ENCODE assay signal across 10 mouse cellular contexts in the genomic region with DNA sequence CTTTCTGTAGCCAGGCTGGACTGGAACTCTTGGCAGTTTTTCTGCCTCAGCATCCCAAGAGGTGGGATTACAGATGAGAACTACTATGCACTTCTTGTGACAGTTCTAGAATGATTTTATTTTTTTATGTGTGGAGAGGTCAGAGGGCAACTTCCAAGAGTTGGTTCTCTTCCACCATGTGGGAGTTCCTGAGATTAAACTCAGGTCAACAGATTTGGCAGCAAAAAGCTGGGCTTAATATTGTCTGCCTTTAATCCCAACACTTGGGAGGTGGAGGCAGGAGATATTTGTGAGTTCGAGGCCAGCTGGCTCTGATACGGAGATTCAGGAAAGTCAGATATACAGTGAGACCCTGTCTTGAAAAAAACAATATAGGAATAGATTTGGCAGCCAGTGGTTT. TPM values are rescaled to one million over a fixed set of nuclear protein-coding genes. Genes with fewer than 3 reads are reported as not detected.
DNase-seq lines count a peak whose midpoint lies in the region; ATAC-seq and TF ChIP-seq lines count a peak whose summit lies in the region.
"Had no signal": no experiment of that assay in that cellular context is flagged by ENCODE, and none has a peak within 500 bp of the region (broad histone marks: within the 10 kb centered on the region; RNA-seq: fewer than 3 reads in every experiment).

No protein-coding gene starts in this region.

- no peaks in the 10 kb centered on the region for H3K27me3 ChIP-seq in lung, embryonic 15.5 days
- H3K27me3 ChIP-seq in forebrain, embryonic 13.5 days: no peaks in the 10 kb centered on the region
- H3K27me3 ChIP-seq in limb, embryonic 14.5 days (ENCODE audit: control insufficient read depth, insufficient read depth, low read length): no peaks in the 10 kb centered on the region
- no peaks in the 10 kb centered on the region for H3K27me3 ChIP-seq in stomach, embryonic 15.5 days (replicated peaks)

- H3K9me3 ChIP-seq in lung, embryonic 15.5 days: no peaks in the 10 kb centered on the region
- no peaks in the 10 kb centered on the region for H3K9me3 ChIP-seq in forebrain, embryonic 13.5 days (replicated peaks)
- H3K9me3 ChIP-seq in limb, embryonic 14.5 days (ENCODE audit: control insufficient read depth, low read length): no peaks in the 10 kb centered on the region
- no peaks in the 10 kb centered on the region for H3K9me3 ChIP-seq in stomach, embryonic 15.5 days

- no peak for ATAC-seq in lung, embryonic 15.5 days (ENCODE audit: borderline replicate concordance, extremely low read depth, low FRiP score, low TSS enrichment)
- no peak for ATAC-seq in forebrain, embryonic 13.5 days
- no peak for ATAC-seq in limb, embryonic 14.5 days (ENCODE audit: low FRiP score, low read depth)
- no peak for ATAC-seq in stomach, embryonic 15.5 days (ENCODE audit: insufficient read depth, low FRiP score, low read depth)

- H3K4me1 ChIP-seq in lung, embryonic 15.5 days: peaks cover 17% of the 10 kb centered on the region
- H3K4me1 ChIP-seq in forebrain, embryonic 13.5 days: peaks cover 33% of the 10 kb centered on the region
- peaks cover 19% of the 10 kb centered on the region for H3K4me1 ChIP-seq in limb, embryonic 14.5 days (ENCODE audit: control insufficient read depth, insufficient read depth, low read length)
- H3K4me1 ChIP-seq in stomach, embryonic 15.5 days: peaks cover 15% of the 10 kb centered on the region

- no peak for TF ChIP-seq POLR2A in limb, embryonic 14.5 days (IDR thresholded peaks at IDR 0.05; ENCODE audit: borderline replicate concordance, extremely low read depth, insufficient read depth, insufficient read length)

- peak overlapping the region; percentile 52 for H3K4me2 ChIP-seq in lung, embryonic 15.5 days
- peak overlapping the region; percentile 87 for H3K4me2 ChIP-seq in forebrain, embryonic 13.5 days
- peak overlapping the region; percentile 85 for H3K4me2 ChIP-seq in limb, embryonic 14.5 days (replicated peaks; ENCODE audit: low read depth, low read length, severe bottlenecking)
- peak overlapping the region; percentile 29; the same call in 1 of the 2 replicates for H3K4me2 ChIP-seq in stomach, embryonic 15.5 days

- no peak for DNase-seq in lung, postnatal 36 days
- DNase-seq in limb, embryonic 14.5 days (ENCODE audit: low spot score): no peak
- no peak for DNase-seq in right cerebral cortex, postnatal 10 days (ENCODE audit: low spot score in 2 of 2)
- DNase-seq in layer of hippocampus, postnatal 36 days: no peak
- DNase-seq: adrenal gland, adult 2 months; thymus, postnatal 25 days had no signal

- peak overlapping the region; percentile 17 for H3K4me3 ChIP-seq in lung, embryonic 15.5 days
- H3K4me3 ChIP-seq in forebrain, embryonic 13.5 days: peak overlapping the region; percentile 13; the same call in 1 of the 2 replicates
- H3K4me3 ChIP-seq in limb, embryonic 14.5 days (replicated peaks; ENCODE audit: low read length): 0 out of 2 replicates have a peak overlapping the region, but pooled peaks have one; percentile 96
- no peak overlapping the region; the same call in 1 of the 2 replicates for H3K4me3 ChIP-seq in stomach, embryonic 15.5 days (replicated peaks)

- 44% methylated on average over 2 of the region's 2 CpGs for WGBS in lung, embryonic 15.5 days
- WGBS in forebrain, embryonic 13.5 days: 80% methylated on average over 2 of the region's 2 CpGs
- WGBS in limb, embryonic 14.5 days: 75% methylated on average over 2 of the region's 2 CpGs
- WGBS in stomach, embryonic 15.5 days: 48% methylated on average over 2 of the region's 2 CpGs

- no peaks in the 10 kb centered on the region for H3K36me3 ChIP-seq in lung, embryonic 15.5 days
- no peaks in the 10 kb centered on the region for H3K36me3 ChIP-seq in forebrain, embryonic 13.5 days (ENCODE audit: poor library complexity, severe bottlenecking)
- H3K36me3 ChIP-seq in limb, embryonic 14.5 days (ENCODE audit: control insufficient read depth, insufficient read depth, low read length): peaks cover 3% of the 10 kb centered on the region; the same call in 1 of the 2 replicates
- H3K36me3 ChIP-seq in stomach, embryonic 15.5 days: no peaks in the 10 kb centered on the region

- no peak overlapping the region for H3K9ac ChIP-seq in lung, embryonic 15.5 days
- H3K9ac ChIP-seq in forebrain, embryonic 13.5 days: no peak overlapping the region
- 0 out of 2 replicates have a peak overlapping the region, but pooled peaks have one; percentile 12 for H3K9ac ChIP-seq in limb, embryonic 14.5 days (ENCODE audit: low read depth, low read length, severe bottlenecking)
- H3K9ac ChIP-seq in stomach, embryonic 15.5 days: no peak overlapping the region

- no peak overlapping the region for H3K27ac ChIP-seq in lung, embryonic 15.5 days
- H3K27ac ChIP-seq in forebrain, embryonic 13.5 days: no peak overlapping the region
- H3K27ac ChIP-seq in limb, embryonic 14.5 days (replicated peaks; ENCODE audit: low read depth, low read length): no peak overlapping the region
- H3K27ac ChIP-seq in stomach, embryonic 15.5 days: no peak overlapping the region

RNA-seq across cellular contexts. Expression of gene Naa15, which starts 3.0 kb away (rescaled TPM):
- polyA plus RNA-seq in lung, embryonic 15.5 days (2015; fragmentation: Nextera tagmentation; extraction: Ambion mirVana): 45.5 and 46.3 TPM in 2 replicates
- 59.8 and 60.5 TPM in 2 replicates for polyA plus RNA-seq in forebrain, embryonic 13.5 days (2015; fragmentation: Nextera tagmentation; extraction: Ambion mirVana)
- polyA plus RNA-seq in limb, embryonic 14.5 days (2012; rRNA removed): 22.4 and 26.9 TPM in 2 replicates
- 37.4 and 37.8 TPM in 2 replicates for polyA plus RNA-seq in limb, embryonic 14.5 days (2014; fragmentation: Nextera tagmentation; extraction: Ambion mirVana)
- polyA plus RNA-seq in stomach, embryonic 15.5 days (2015; fragmentation: Nextera tagmentation; extraction: Ambion mirVana): 43.8 and 49.9 TPM in 2 replicates
- total RNA-seq in layer of hippocampus, postnatal 36 days (2021): 10 to 100 TPM; 49.3 to 56.6 TPM

RNA-seq across cellular contexts. Expression of gene Ndufc1, which starts 9.2 kb away (rescaled TPM):
- 631 and 694 TPM in 2 replicates for polyA plus RNA-seq in lung, embryonic 15.5 days (2015; fragmentation: Nextera tagmentation; extraction: Ambion mirVana)
- 798 and 924 TPM in 2 replicates for polyA plus RNA-seq in forebrain, embryonic 13.5 days (2015; fragmentation: Nextera tagmentation; extraction: Ambion mirVana)
- 249 and 276 TPM in 2 replicates for polyA plus RNA-seq in limb, embryonic 14.5 days (2012; rRNA removed)
- polyA plus RNA-seq in limb, embryonic 14.5 days (2014; fragmentation: Nextera tagmentation; extraction: Ambion mirVana): 624 and 640 TPM in 2 replicates
- 709 and 792 TPM in 2 replicates for polyA plus RNA-seq in stomach, embryonic 15.5 days (2015; fragmentation: Nextera tagmentation; extraction: Ambion mirVana)
- total RNA-seq in layer of hippocampus, postnatal 36 days (2021): 100 to 1,000 TPM; 323 to 359 TPM

RNA-seq across cellular contexts. Expression of gene Mgarp, which starts 21.4 kb away (rescaled TPM):
- polyA plus RNA-seq in lung, embryonic 15.5 days (2015; fragmentation: Nextera tagmentation; extraction: Ambion mirVana): 2.5 and 2.8 TPM in 2 replicates
- polyA plus RNA-seq in forebrain, embryonic 13.5 days (2015; fragmentation: Nextera tagmentation; extraction: Ambion mirVana): 1.5 and 2.2 TPM in 2 replicates
- 3.1 TPM in 2 replicates for polyA plus RNA-seq in limb, embryonic 14.5 days (2012; rRNA removed)
- polyA plus RNA-seq in limb, embryonic 14.5 days (2014; fragmentation: Nextera tagmentation; extraction: Ambion mirVana): 4.0 and 4.9 TPM in 2 replicates
- 3.8 and 4.0 TPM in 2 replicates for polyA plus RNA-seq in stomach, embryonic 15.5 days (2015; fragmentation: Nextera tagmentation; extraction: Ambion mirVana)
- total RNA-seq in layer of hippocampus, postnatal 36 days (2021): not detected
- total RNA-seq: neutrophil, adult 5-6 weeks had no signal

Comparison
In these comparisons a context has a peak if more than half of its experiments do, and no peak if none do; other contexts are left out.
1. H3K4me2 ChIP-seq: peak in every context shown above with its lines; median percentile 87 in forebrain, embryonic 13.5 days; 85 in limb, embryonic 14.5 days; 52 in lung, embryonic 15.5 days; 29 in stomach, embryonic 15.5 days.